Mouse (Mus musculus) stomach, postnatal 0 days (tissue): Measurements from ENCODE around the gene Gm45140. TPM values are rescaled to one million over a fixed set of nuclear protein-coding genes. Genes with fewer than 3 reads are reported as not detected.

Experiments
- ATAC-seq: fragments of 200-750 bp; cut with Nextera tagmentation; 2 replicates; pipeline ENCODE4 v1.8.0; 2017; ENCODE audit not compliant: low FRiP score, low TSS enrichment
- DNase-seq: peaks from one replicate; pipeline ENCODE4 v3.0.0-alpha.2; 2016; ENCODE audit warnings: low spot score
- H3K27ac ChIP-seq: fragments of 300-500 bp; sonication (generic); replicated peaks from 2 replicates; pipeline ENCODE4 v1.5.1; 2014; ENCODE audit warnings: mild to moderate bottlenecking, control low read depth
- H3K27me3 ChIP-seq: fragments of 300-500 bp; sonication (generic); 2 replicates; pipeline ENCODE4 v1.6.1; 2014; ENCODE audit warnings: low read length; ENCODE audit not compliant: control insufficient read depth, insufficient read depth
- H3K36me3 ChIP-seq: fragments of 300-500 bp; sonication (generic); 2 replicates; pipeline ENCODE4 v1.6.1; 2014; ENCODE audit warnings: low read length, mixed read lengths; ENCODE audit not compliant: control insufficient read depth, insufficient read depth
- H3K4me1 ChIP-seq: fragments of 300-500 bp; sonication (generic); replicated peaks from 2 replicates; pipeline ENCODE4 v1.6.1; 2014; ENCODE audit warnings: antibody characterized with exemption; ENCODE audit not compliant: control insufficient read depth, insufficient read depth
- H3K4me2 ChIP-seq: fragments of 300-500 bp; sonication (generic); replicated peaks from 2 replicates; pipeline ENCODE4 v1.6.1; 2014; ENCODE audit warnings: low read depth, mild to moderate bottlenecking, control low read depth, moderate library complexity
- H3K4me3 ChIP-seq: fragments of 300-500 bp; sonication (generic); 2 replicates; pipeline ENCODE4 v1.5.1; 2014; ENCODE audit warnings: low read depth, low read length, control low read depth
- H3K9ac ChIP-seq: fragments of 300-500 bp; sonication (generic); 2 replicates; pipeline ENCODE4 v1.6.1; 2014; ENCODE audit warnings: mild to moderate bottlenecking, low read length, control low read depth, mixed read lengths
- H3K9me3 ChIP-seq: fragments of 300-500 bp; sonication (generic); 2 replicates; pipeline ENCODE4 v1.6.1; 2016; ENCODE audit warnings: low read length; ENCODE audit not compliant: control insufficient read depth
- CTCF ChIP-seq: IDR thresholded peaks from 2 replicates; pipeline ENCODE4 v1.5.1; 2016; ENCODE audit warnings: antibody characterized with exemption, low read depth, mild to moderate bottlenecking, moderate library complexity
- EP300 ChIP-seq: optimal IDR thresholded peaks from 2 replicates; pipeline ENCODE3; 2016; ENCODE audit warnings: antibody characterized with exemption
- WGBS: fragments of 180-500 bp; shearing (Covaris S2); extraction: QIAGEN DNeasy Blood & Tissue Kit; methylation state at CpG from one replicate; pipeline ENCODE4 v1.1.7; 2014; 5-methylcytosine and 5-hydroxymethylcytosine counted together
- polyA plus RNA-seq: library from polyadenylated mRNA; unstranded; fragments of >200 nt; fragmentation: Nextera tagmentation; extraction: Ambion mirVana; gene quantifications from 2 replicates; pipeline ENCODE4 v1.2.1, GENCODE M21; 2015

Gene Gm45140
- polyA plus RNA-seq, 1 experiment from 2014 or later = 1.9 TPM

GRCm38 (mm10) chr6:87795385-87796150, 40.0 kb downstream of the Gm45140 start:
- WGBS = 76% methylated on average over 6 of the region's 6 CpGs
- no peak overlapping the region for H3K9ac ChIP-seq
- no peaks in the 10 kb centered on the region for H3K9me3 ChIP-seq
- no peak overlapping the region for H3K4me3 ChIP-seq
- H3K27me3 ChIP-seq = no peaks in the 10 kb centered on the region
- ATAC-seq (no peak), DNase-seq (no peak)
- no peaks in the 10 kb centered on the region for H3K4me1 ChIP-seq
- no peaks in the 10 kb centered on the region for H3K36me3 ChIP-seq
- no peak for TF ChIP-seq EP300
- TF ChIP-seq CTCF = no peak
- no peak overlapping the region for H3K27ac ChIP-seq
- H3K4me2 ChIP-seq = no peak overlapping the region

GRCm38 (mm10) chr6:87793821-87794510, 41.6 kb downstream of the Gm45140 start:
- TF ChIP-seq EP300 (no peak), CTCF (no peak)
- Histone ChIP-seq H3K36me3 (no peaks in the 10 kb centered on the region), H3K27ac (no peak overlapping the region), H3K27me3 (no peaks in the 10 kb centered on the region), H3K4me3 (no peak overlapping the region), H3K4me1 (peaks cover 2% of the 10 kb centered on the region; the same call in 1 of the 2 replicates), H3K9ac (no peak overlapping the region), H3K9me3 (no peaks in the 10 kb centered on the region), H3K4me2 (no peak overlapping the region)
- no peak for ATAC-seq
- WGBS = 89% methylated on average over 10 of the region's 10 CpGs
- DNase-seq = peak; percentile 11

GRCm38 (mm10) chr6:87791826-87792225, 43.8 kb downstream of the Gm45140 start:
- H3K4me2 ChIP-seq = no peak overlapping the region
- whole genome bisulfite sequencing = 91% methylated on average over 5 of the region's 5 CpGs
- peaks cover 2% of the 10 kb centered on the region; the same call in 1 of the 2 replicates for H3K4me1 ChIP-seq
- no peak overlapping the region for H3K9ac ChIP-seq
- no peak overlapping the region for H3K27ac ChIP-seq
- no peaks in the 10 kb centered on the region for H3K9me3 ChIP-seq
- ATAC-seq (no peak), DNase-seq (no peak)
- H3K4me3 ChIP-seq = no peak overlapping the region
- no peaks in the 10 kb centered on the region for H3K27me3 ChIP-seq
- TF ChIP-seq EP300 (no peak), CTCF (no peak)
- H3K36me3 ChIP-seq = no peaks in the 10 kb centered on the region

DNA sequence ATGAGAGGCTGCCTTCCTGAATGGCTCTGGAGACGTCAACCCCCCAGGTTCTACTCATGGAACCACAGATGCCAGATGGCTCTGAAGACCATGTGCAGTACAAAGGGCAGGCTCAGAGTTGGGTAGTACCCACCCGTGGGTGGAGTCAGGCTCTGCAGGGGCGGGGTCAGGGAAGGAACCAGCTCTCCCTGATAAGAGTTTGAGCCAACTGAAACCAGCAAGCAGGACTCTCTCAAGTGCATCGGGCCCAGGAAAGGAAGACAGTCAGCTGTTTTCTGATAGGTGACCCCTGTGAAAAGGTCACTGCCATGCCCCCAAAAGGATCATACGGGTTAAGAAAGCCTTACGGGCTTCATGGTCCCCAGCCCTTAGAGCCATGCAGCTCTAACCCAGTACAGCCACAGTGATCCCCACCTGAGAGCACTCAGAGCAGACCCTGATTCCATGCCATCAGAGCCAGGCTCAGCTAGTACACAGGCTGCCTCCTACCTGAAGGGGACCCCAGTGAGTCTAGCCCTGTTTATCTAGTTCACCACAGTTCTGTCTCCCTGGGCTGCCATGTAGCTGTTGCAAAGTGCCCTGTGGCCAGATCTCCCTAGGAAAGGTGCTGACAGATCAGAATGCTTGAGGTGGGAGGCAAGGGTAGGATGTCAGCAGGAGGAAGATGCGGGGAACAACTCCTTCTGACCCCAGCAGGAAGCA, 44.7 kb downstream of the Gm45140 start:
- WGBS = 68% methylated on average over 7 of the region's 7 CpGs
- H3K4me2 ChIP-seq = no peak overlapping the region
- no peaks in the 10 kb centered on the region for H3K27me3 ChIP-seq
- H3K4me1 ChIP-seq = peaks cover 2% of the 10 kb centered on the region; the same call in 1 of the 2 replicates
- ATAC-seq (peak; percentile 79), DNase-seq (peak; percentile 90)
- TF ChIP-seq EP300 = no peak
- TF ChIP-seq CTCF = no peak
- H3K9me3 ChIP-seq = no peaks in the 10 kb centered on the region
- H3K4me3 ChIP-seq = no peak overlapping the region
- no peaks in the 10 kb centered on the region for H3K36me3 ChIP-seq
- H3K27ac ChIP-seq = peak overlapping the region; percentile 84
- no peak overlapping the region for H3K9ac ChIP-seq

GRCm38 (mm10) chr6:87789791-87790190, 45.8 kb downstream of the Gm45140 start:
- Histone ChIP-seq H3K36me3 (no peaks in the 10 kb centered on the region), H3K27me3 (no peaks in the 10 kb centered on the region), H3K4me2 (no peak overlapping the region), H3K9me3 (no peaks in the 10 kb centered on the region), H3K27ac (peak overlapping the region; percentile 84), H3K4me3 (no peak overlapping the region), H3K4me1 (peaks cover 2% of the 10 kb centered on the region; the same call in 1 of the 2 replicates), H3K9ac (0 out of 2 replicates have a peak overlapping the region, but pooled peaks have one; percentile 8)
- DNase-seq = peak; percentile 32
- peak; percentile 15; the same call in 1 of the 2 replicates for ATAC-seq
- no peak for TF ChIP-seq EP300
- no peak for TF ChIP-seq CTCF
- WGBS = 65% methylated on average over 6 of the region's 6 CpGs
